Mouse (Mus musculus): Measurements from ENCODE around the gene Lhfpl3.

DNA sequence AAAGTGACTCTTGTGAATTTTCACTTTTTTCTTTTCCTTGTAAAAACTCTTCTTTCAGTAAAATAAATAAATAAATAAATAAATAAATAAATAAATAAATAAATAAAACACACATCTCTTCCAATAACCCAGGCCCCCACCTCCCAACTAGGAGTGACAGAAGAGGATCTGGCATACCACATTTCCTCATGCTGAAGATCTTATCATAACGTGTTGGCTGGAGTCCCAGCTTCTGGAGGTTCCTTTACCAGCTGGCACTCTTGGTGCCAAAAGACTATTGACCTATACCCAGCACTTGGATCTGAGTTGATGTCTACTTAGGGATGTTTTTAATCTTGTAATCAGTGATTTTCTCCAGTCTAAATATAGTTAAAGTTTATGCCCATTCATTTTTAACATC is 264.6 kb downstream of the Lhfpl3 start:
- no peak for TF ChIP-seq CTCF (IDR thresholded peaks at IDR 0.05; ENCODE audit: low read depth)
- no peak for TF ChIP-seq EP300 (IDR thresholded peaks at IDR 0.05; ENCODE audit: low read depth)
